Mouse (Mus musculus): ENCODE results near the gene Eps8.

Eps8 gene

DNA sequence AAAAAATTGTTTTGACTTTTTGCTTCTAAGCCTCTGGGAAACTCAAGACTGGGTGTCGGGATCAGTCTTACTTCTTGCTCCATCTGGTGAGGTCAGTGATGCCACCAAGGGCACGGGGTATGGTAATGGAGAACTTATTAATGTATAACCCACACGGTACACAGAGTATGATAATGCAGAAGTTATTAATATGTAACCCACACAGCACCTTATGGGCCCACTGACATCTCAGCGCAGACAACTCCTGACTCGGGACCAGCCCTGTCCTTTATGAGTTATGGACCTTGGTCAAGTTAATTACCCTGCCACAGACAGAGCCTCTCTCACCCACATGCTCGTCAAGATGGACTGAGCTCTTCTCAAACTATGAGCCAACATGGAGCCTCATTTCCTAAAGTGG lies 89.2 kb downstream of the Eps8 start:
- no peak for DNase-seq

DNA sequence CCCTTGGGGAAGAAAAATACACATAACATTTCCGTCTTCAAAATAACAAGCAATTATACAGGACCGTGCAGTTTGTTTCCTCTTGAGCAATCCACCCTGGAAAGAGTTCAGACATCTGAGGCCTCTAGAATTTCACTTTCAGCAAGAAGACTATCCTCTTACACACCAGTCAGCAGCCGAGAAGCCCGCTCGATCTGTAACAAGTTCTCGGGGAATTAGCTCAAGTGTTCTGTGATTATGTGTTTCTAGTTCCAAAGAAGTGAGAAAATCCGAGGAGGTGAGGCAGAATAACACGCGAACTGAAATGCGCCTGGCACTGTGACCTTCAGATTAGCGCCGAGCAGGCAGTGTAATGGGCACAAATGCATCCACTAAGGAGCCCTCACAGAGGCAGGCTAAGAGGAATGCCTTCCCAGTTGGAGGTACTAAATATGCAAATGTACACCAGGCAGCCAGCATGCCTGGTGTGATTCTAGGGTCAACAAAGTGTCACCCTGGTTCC lies 94.3 kb downstream of the Eps8 start:
- no peak for DNase-seq

DNA sequence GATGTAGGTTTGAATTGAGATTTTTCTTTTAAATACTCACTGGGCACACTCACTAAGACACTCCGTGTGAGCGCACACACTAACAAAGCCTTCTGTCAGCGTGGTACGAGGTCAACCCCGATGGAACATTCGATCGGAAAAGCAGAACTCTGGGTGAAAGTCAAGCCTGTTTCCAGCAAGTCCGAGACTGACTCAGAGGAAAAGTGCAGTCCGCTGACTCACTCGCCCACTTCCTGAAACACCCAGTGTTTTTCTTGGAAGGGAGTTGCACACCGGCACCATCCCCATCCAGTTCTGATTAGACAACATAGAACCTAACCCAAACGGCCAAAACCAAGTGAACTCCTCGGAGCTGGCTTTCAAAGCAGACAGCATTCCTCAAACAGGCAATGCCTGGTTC lies 95.8 kb downstream of the Eps8 start:
- DNase-seq: peak in 1 of 2 experiments; percentile 15

DNA sequence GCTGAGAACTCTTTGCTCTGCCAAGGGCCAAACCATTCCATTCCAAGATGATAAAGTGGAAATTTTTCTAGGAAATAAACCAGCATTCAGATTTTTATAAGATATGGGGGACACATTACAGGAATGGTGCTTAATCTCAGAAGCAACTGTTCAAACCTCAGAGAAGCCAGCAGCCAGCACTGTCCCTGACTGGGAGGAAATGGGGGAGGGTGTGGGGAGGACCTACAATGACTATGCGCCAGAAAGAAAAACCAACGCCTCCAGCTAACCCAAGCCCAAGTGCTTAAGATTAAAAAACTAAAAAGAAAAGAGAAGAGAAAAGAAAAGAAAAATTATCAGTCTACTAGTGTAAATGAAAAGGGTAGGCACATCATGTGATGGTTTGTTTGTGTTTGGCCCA lies 97.0 kb downstream of the Eps8 start:
- no peak for DNase-seq

DNA sequence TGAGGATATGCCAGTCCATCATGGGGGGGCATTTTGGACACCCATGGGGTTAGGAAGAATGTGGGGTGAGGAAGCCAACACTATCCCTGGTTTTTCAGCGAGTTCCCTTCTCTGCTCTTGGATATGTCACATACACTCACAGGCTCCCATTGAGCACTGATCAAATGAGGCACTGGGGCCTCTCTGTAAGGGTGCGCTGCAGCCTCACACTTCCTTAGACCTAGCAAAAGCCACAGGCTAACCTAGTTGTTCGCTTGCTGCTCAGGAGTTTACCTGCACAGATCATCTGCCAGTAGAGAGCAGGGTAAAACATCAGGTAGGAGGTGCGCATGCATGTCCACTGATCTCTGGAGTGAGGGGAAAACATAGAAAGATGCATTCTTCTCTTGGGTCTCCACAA lies 97.5 kb downstream of the Eps8 start:
- no peak for DNase-seq

DNA sequence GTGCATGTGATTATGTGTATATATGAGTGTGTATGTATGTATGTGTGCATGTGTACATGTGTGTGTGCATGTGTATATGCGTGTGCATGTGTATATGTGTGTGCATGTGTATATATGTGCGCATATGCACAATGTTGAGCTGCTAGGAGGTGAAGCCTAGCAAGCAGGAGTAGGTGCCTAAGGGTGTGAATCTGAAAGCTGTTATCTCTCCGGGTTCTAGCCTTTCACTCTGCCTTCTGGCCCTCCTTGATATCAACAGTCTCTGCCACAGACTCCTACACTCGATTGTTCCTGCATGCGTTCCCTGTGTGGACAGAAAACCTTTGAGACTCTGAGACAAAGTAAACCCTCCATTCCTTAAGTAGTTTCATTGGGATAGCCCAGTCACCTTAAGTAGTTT lies 98.0 kb downstream of the Eps8 start:
- DNase-seq: no peak

DNA sequence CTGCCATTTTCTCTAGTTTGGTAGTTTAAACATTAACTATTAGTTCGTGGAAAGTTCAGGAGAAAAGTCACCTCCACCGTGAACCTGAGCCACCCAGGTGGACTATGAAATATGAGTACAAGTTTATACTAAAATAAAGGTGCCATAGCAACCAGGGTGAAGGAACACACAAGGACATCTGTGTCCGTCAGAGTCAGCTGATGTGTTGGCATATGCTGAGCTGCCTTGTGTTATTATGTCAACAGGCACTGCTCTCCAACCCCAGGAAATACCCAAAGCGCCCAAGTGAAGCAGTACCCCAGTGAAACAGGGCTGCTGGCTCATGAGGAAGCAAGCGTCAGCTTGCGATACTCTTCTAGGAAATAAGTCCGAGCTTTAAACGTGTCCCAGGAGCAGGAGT lies 104.5 kb downstream of the Eps8 start:
- DNase-seq: no peak

DNA sequence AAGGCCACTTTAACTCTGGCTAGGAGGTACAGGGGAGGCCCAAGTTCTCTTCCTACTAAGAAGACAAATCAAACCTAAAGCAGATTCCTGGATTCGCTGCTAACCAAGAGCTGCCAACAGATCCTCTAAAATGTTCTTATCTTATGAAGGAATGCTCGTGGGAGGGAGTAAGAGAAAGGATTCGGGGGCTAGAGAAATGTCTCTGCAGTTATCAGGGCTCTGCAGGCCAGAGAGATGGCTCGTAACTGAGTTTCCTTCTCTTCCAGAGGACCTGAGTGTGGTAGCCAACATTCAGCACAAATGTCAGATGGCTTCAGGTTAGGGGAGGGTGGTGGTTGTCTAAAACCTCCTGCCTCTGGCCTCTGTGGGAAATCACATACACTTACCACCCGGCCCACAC lies 106.1 kb downstream of the Eps8 start:
- DNase-seq: no peak

DNA sequence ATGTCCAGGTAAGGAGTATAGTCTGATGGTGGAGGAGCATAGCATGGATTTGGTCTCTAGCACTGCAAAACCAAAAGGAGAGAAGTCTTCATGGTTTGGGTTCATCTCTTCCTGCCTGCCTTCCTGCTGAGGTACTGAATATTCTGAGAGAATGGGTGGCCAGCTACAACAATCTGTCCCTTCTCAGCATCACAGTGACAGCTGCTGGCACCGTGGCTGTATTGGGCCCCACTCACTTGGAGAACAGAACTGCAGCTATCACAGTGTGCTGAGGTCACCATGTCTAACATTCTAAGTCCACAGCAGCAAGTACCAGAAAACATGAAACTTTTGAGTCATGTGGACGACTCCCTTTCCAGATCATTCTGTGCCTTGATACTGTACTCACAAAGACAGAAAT lies 107.1 kb downstream of the Eps8 start:
- no peak for DNase-seq

DNA sequence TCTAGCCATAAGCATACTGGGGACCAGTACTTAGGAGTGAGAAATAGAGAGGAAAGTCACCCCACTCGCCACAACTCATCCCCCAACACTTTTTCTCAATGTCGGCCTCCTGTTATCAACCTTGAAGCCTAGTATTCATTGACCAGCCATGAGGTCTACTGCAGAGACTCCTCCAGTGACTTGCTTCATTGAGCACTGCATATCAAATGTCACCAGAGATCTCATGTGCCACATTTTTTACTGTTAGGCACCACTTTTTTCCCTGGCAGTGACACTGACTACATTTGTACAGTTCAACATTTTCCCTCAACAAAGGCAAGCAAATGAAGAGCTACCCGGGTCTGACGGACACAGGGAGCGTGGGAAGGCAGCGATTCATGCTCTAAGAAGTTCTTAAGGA lies 108.6 kb downstream of the Eps8 start:
- DNase-seq: no peak

DNA sequence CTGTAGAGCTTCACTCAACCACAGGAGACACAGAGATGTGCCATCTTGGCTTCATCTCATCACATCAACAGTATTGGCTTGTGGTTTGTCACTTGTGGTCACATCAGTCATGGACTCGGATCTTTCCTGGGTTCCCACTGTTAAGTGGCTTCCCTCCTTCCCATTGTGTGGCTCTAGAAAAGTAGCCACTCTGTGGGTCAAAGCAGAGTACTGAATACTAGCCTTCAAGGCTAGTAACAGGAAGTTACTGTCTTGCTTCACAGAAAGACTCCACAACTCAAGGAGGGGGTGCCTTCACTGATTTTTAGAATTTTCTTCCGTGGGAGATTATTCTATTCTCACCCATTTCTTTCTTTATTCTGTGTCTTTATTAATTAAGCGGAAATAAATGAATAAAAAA lies 109.3 kb downstream of the Eps8 start:
- no peak for DNase-seq

DNA sequence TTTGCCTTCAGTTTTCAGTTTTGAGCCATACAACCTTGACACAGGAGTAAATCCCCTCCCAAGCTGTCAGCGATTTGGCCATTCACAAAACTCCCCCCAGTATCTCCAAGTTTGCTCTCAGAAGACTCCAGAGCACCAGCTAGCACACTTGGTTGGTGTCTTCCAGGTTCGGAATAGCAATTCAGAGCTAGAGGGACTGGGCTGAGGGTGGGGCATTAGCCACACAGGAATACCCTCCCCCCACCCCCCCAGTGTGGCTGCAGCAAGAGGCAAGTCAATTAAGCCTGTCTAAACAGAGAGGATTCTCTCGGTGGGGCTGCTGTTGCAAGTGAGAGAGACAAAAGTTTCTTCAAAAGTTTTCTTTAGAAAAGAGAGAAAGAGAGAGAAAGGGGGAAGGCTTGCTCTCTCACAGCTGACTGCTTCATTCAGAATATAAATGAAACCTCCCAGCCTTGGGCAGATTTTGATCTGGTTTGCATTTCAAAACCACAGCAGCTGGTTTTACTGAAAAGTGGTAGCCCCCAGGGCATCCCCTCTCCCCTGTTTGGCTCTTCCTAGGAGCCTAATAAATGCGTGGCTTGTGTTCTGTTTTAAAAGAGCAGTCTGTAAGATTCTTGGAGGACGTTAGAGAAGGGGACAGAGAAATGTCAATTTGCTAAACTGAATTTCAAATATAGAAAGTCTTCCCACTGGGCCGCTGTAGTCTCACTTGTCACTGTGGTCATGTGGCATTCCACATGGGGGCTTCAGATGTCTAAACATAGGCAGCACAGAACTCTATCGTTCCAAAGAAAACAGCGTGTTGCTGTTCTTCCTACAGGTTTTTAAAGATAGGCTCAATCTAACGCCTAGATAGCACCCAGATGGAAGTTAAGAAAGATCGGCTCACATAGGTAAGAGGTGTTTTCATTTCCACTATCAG lies 112.2 kb downstream of the Eps8 start:
- no peak for DNase-seq

DNA sequence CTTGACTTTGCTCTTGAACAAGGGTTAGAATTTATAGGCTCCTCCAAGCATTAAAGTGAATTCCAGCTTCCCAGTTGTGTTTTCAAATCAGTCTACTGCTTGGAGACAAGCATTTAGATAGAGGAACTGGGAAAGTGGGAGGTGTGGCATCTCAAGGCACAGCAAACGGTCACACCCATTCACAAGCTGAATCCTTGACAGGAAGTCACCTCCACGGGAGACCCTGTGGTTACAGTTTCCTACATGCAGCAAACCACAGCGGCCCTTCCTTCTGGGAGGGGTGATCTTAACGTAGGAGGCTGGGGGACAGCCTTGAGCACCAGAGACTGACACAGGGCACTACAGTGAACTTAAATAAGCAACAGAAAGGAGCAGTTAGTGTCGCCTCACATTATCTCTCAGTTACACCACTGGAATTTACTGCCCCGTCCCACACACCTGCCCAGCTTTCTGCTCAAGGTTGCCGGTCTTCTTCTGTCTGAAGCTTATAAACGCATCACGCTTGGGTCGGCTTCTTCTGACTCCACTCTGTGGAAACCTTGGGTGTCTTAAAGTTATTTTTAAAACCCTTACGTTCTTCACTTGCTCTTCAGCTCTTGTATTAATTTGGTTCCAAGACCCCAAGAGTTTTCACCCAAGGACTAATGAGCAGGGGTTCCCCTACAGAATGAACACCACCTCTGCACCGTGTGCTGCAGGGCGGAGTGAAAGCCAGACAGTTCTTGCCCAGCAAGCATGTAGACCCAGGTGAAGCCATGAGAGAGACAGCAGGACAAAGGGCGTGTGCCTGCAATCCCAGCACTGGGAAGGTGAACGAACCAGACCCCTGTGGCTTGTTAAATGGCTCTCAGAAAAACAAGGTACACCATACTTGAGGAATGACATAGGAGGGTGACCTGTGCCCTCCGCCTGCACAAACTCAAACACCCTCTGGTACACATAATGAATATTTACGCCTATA lies 113.2 kb downstream of the Eps8 start:
- DNase-seq: no peak

DNA sequence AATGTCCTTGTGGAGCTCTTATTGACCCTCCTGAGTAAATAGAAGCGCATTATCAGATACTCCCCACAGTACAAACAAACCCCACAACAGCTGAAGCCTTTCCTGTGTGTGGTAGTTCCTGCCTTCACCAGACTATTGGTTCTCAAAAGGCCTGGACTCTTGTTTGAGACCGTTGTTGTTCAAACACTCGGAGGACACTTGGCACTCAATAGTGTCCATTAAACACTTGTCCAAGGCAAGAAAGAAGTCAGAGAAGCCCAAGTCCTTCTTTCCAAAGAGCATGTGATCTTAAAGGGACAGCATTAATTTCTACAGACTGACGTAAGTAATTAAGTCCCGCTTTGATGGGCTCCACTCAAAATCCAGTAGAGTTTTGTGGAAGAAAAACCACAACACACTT lies 113.9 kb downstream of the Eps8 start:
- no peak for DNase-seq

DNA sequence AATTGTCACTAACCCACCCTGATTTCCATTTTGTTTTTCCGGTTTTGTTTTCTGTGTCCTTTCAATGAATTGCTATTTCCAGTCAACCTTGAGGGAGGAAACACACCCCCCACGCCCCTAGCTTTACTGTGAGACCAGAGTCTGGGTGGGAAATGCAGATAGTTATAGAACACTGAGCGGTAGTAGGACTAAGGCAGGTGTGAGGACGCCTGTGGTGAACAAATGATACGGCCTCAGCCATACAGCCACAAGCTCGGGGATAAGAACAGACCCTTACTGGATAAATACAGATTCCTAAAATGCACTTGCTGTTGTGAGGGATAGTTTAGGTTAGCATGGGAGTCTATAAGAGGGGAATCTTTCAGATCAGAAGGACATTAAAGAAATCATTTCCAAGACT lies 114.3 kb downstream of the Eps8 start:
- DNase-seq: no peak

DNA sequence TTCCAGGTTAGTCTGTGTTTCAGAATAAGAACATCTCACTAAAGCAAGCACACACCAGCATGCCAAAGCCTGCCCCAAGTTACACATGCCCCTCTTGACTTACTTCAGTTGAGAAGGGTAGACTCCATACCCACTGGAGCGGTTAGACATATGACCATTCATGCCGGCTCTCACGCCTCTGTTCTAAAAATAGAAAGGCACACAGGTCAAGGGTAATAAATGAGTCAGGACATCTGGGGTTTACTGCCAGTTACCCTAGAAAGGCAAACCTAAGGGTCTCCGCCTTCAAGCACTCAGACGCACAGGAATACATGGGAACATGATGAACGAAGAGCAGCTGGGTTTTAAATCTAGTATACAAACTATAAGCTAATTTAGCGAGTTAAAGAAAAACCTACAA lies 115.5 kb downstream of the Eps8 start:
- no peak for DNase-seq

DNA sequence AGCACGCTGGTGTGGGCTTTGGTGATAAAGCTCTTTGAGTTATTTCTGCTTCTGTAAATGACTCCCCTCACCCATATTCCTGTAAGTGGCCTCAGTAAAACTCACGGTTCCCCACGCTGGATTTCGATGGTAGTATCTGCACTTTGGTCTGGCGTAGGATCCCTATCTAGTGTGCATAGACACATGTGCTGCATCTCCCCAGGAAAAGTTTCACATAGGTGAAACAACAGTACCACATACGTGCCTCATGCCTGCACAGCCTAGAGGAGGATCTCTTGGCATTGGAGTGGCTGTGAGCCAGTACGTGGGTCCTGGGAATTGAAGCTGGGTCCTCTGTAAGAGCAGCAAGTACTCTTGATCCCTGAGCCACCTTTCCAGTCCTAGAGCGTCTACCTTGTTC lies 121.9 kb downstream of the Eps8 start:
- no peak for DNase-seq

DNA sequence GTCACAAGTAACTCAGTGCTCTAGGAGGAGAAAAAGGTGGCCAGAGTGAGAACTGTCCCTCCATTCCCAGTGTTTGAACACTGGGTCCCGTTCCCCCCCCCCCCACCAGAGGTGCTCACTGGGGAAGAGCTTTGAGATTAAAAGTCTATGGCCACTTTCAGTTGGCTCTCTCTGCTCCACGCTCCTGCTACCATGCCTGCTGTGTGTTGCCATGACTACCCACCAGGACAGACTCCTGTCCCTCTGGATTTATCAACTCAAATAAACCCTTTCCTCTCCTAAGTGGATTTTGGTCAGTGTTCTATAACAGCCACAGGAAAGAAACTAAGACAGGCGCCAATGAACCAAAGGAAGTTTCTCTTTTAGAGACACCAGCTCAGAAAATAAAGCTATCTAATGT lies 128.9 kb downstream of the Eps8 start:
- DNase-seq: no peak

DNA sequence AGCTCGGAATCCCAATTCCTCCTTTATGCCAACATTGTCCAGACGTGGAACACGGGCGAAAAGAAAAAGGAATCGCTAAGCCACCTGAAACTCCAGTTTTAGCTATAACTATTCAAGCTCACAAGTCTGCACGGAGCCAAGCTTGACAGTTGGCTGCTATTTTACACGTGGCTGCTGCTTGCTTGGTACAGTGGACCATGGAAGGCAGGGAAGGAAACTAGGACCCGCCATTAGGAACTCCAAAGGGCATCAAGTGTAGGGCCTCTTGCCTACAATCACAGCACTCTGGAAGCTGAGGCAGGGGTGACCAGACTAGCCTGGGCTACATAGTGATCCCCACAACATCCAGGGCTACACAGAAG lies 134.4 kb downstream of the Eps8 start:
- no peak for DNase-seq

DNA sequence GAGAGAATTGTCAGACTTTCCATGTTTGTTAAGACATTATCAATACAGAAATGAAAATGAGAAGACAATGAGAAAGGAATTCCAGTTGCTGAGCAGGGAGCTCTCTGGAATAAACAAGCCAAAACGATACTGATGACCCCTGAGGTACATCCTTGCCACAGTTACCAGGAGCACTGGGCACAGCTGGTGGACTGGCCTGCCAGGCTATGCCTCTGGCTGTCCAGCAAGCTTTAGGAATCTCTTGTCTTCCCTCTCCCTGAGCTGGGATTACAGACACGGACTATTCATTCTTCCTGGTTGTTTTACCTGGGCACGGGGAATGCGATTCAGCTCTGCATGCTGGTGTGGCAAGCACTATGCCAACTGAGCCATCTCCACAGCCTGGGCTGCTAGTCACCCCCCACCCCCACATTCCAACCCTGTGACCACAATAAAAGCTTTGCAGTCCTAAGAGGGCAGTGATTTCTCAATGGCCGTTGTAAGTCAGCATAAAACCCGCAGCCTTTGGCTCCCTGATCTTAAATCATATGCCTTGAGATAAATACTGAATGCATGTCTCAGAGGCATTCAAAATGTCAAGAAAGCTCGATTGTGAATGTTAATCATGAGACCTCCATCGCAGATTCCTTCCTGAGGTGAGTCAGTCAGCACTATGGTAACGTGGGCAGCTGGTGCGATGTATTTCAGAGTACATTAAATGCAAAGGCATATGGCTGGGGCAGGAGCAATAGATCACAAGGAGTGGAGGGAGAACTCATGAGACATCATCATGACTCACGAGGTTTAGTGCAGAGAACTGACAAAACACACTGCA lies 134.9 kb downstream of the Eps8 start:
- DNase-seq: no peak

DNA sequence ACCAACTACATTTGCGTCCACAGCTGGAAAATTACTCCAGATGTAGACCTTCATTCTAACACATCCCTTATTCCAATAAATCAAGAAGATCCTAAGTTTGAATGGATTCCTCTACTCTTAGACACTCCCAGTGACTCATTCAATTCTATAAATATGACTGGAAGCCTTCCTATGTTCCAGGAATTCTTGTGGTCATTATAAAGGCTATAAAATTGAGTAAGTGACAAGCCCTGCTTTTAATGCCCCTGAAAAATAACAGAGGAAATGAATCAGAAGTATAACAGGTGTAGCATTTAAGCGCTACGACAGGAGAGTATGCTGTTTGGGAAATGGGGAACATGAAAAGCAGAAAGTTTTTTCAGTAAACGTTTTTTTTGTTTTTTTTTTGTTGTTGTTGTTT lies 139.8 kb downstream of the Eps8 start:
- DNase-seq: no peak

DNA sequence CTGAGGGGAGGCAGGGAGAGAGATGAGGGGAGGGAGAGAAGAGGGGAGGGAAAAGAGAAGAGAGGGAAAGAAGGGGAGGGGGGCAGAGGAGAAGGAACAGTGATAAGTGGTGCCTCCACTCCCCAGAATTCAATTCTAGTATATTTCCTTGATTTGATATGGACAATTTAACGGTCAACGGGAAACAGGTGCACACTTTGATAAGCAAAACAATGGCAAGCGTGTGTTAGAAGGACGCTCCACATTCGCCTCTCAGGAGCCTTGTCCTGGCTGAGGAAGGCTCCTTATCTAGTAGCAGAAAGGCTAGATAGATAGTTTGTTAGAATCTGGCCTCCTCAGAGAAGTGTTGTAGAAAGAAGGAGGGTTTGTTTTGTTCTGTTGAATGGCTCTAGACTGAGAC lies 141.9 kb downstream of the Eps8 start:
- no peak for DNase-seq

Data from cerebellum, postnatal 25 days (tissue).